Mouse (Mus musculus) gastrocnemius, postnatal 14 days (tissue): ENCODE data around the gene Olfr132. TPM values are rescaled to one million over a fixed set of nuclear protein-coding genes. Genes with fewer than 3 reads are reported as not detected.
"Not testable (repeated sequence)": the region's sequence is repeated elsewhere in the genome, so short reads cannot be mapped to it uniquely, and the experiment has no call there.

Source experiments
- DNase-seq: peaks from one replicate; pipeline ENCODE4 v3.0.0; 2021; ENCODE audit warnings: mixed read lengths
- intact Hi-C: fragments of 180-260 bp; cut with DNase I; formaldehyde crosslinking; loops from one replicate; pipeline ENCODE4 v1.15.1; 2025; ENCODE audit warnings: low total_unique reads
- long read RNA-seq, 2 experiments: library from polyadenylated mRNA; stranded (forward); transcript quantifications; one replicate each; pipeline ENCODE4 v2.0.0; 2021
- total RNA-seq, 2 experiments: library from RNA; stranded (reverse); gene quantifications; 2 replicates each; pipeline ENCODE4 v1.2.3; 2021

Olfr132 gene
- total RNA-seq: not detected
- long read RNA-seq, experiment 1: 0 reads
- long read RNA-seq, experiment 2: 0 reads

DNA sequence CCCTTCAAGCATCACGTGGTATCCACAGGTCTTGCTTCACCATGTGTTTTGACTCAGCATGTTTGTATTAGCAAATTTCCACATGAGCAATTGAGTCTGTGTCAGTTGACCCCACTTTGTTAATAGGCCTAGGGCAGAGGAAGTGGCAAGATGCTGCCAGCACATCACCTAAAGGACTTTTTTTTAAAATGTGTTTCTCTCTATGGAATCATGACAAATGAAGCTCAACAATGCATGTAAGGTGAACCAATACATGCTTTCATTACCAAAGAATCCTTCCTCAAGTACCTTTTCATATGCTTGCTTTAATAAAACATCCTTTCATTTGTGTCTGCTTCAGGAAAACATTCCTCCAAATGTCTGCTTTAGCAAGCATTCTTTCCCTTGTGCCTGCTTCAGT is at the start of gene Olfr132:
Olfr132 (minus strand) TSS at position 101 of the 400 bp plus-strand sequence.
- intact Hi-C loops: no loop called here
- no peak for DNase-seq

DNA sequence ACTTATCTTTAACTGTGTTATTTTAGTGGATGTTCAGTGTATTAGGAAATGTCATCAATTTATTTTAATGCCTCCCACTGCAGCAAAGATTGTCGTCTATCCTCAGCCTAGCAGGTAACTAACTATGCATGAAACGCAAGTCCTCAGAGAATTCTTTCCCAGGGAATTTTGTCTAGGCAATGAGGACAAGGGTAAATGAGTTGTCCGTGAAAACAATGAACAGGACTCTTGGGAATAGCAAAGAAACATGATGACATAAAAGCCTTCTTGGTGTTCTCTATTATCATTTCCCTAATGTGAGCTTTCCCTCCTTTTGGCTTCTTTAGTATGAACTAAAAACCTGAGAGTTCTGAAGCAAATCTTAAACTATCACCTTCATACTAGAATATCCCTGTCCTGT is 36.8 kb upstream of the Olfr132 start, which contains the start of gene Olfr134:
Olfr134 (plus strand) TSS at position 301 of the 400 bp plus-strand sequence.
- intact Hi-C loops: no loop called here
- no peak for DNase-seq

- intact Hi-C loops: no loop called here
- no peak for DNase-seq
These were observed 10.7 kb upstream of the Olfr132 start, which contains the start of gene Olfr133 for GRCm38 (mm10) chr17:38144981-38145380. Olfr133 (plus strand) TSS chr17:38145281.

DNA sequence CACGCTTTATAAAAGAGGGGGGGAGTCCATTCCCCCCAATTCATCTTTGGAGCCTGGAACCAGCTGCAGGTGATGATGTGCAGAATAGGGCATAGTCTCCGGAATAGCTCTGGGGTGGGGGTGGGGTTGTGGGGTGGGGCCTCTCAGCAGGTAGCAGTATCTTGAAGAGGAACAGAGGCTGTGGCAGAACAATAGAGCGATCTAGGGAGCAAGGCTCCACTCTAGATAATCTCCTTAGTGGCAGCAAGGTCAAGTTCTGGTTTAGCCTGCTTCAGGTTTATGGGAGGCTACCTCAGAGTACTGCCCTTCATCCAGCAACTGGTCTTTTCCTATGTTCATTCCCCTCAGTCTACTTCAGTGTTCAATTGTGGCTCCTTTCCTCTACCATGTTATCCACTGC is 9.0 kb downstream of the Olfr132 start:
- intact Hi-C loops: not testable (repeated sequence)

DNA sequence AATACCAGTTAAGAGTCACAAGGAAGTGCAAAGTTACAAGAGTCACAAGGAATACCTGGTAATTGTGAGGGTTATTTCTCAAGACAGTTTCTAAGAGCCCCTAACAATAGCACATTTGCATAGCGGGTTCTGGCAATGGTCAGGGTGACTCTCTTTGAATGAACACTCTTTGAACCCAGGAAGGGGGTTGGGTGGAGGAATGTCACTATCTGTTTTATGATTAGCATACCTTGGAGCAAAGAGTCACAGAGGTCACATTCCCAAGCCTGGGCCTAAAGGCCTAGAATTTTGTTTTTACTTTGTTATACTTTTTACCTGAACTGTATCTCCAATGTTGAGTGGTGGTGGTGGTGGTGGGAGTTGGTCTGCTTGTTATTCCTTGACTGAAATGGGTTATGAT is 10.1 kb downstream of the Olfr132 start:
- DNase-seq, intact Hi-C loops: not testable (repeated sequence)

More for the DNA sequence above, 9.0 kb downstream of the Olfr132 start:
- DNase-seq: not testable (repeated sequence)

DNA sequence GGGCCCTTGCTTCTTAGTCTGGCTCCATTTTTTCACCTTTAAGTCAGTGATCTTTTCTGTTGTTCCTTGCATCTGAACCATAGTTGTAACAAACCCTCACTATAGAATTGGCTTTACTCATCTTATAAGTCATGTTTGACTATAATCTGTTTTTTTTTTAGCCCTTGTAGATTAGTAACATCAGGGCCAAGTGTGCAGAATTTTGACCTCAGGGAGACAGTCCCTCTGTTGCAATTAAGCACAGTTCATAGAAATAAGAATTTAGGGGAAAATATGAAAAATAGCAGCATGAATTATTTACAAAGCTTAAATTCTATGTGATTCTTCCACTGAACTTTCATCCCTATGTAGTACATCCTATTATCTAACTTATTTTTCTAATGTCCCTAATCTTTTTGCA is 45.7 kb downstream of the Olfr132 start, which contains the start of gene Olfr131:
Olfr131 (minus strand) TSS at position 101 of the 400 bp plus-strand sequence.
- intact Hi-C loops: no loop called here
- no peak for DNase-seq

- no peak for DNase-seq
- intact Hi-C loops: no loop called here
These were observed 52.0 kb downstream of the Olfr132 start for GRCm38 (mm10) chr17:38082364-38082763.

Other genes starting within 250 kb of the Olfr132 start
- not detected for gene Olfr127, start 234.1 kb downstream of the Olfr132 start, total RNA-seq
- not detected for gene Olfr128, start 214.0 kb downstream of the Olfr132 start, total RNA-seq
- gene Olfr761, start 181.4 kb downstream of the Olfr132 start, total RNA-seq: not detected
- gene Olfr129, start 74.4 kb downstream of the Olfr132 start, total RNA-seq: not detected
- gene Olfr130, start 70.6 kb downstream of the Olfr132 start, total RNA-seq: not detected
- gene Olfr131, start 45.8 kb downstream of the Olfr132 start, total RNA-seq: not detected
- gene Olfr133, start 10.8 kb upstream of the Olfr132 start, total RNA-seq: not detected
- not detected for gene Olfr134, start 36.9 kb upstream of the Olfr132 start, total RNA-seq
- not detected for gene Olfr135, start 69.8 kb upstream of the Olfr132 start, total RNA-seq
- gene Olfr138, start 126.5 kb upstream of the Olfr132 start, total RNA-seq: not detected
- not detected for gene Olfr137, start 173.0 kb upstream of the Olfr132 start, total RNA-seq
- gene Olfr136, start 195.3 kb upstream of the Olfr132 start, total RNA-seq: not detected